Mouse (Mus musculus): ENCODE results near the gene Gm42906.

DNA sequence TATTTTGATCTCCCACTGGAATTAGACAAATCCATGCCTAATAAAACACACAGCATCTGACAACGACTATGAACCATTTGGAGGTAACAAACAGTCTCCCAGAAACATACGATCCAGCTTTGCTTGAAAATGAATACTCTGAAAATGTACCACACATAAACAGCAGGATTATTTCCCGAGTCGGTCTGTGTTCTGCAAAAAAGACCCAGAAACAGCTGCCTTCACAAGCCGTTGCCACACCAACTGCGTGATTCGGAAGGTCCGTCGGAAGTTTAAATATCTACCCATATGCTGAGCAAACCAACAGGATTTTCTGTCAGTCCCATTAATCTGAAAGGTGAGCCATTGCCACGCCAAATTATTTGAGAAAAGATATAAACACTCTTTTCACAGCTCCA, 301.4 kb downstream of the Gm42906 start:
- TF ChIP-seq CTCF (conservative IDR thresholded peaks at IDR 0.05; ENCODE audit: low read length) = no peak
- TF ChIP-seq POU5F1 (IDR thresholded peaks at IDR 0.05; ENCODE audit: borderline replicate concordance, low read length) = no peak
